Mouse (Mus musculus): ENCODE results near the gene Slc22a1. TPM values are rescaled to one million over a fixed set of nuclear protein-coding genes. Genes with fewer than 3 reads are reported as not detected.

Slc22a1 gene
- total and polyA plus RNA-seq, 3 experiments = 0.64 to 1.1 (median 0.76) TPM

- Histone ChIP-seq H3K79me2 (replicated peaks; ENCODE audit: control insufficient read depth, extremely low read depth, insufficient read depth, poor library complexity, severe bottlenecking) (no peaks in the 10 kb centered on the region), H3K36me3 (replicated peaks in 1 of 2; ENCODE audit: control insufficient read depth in 1 of 2, insufficient read depth in 1 of 2, low read length in 1 of 2) (no peaks in the 10 kb centered on the region), H3K4me1 (ENCODE audit: control insufficient read depth in 1 of 2, insufficient read depth in 2 of 2) (no peaks in the 10 kb centered on the region; a peak in 1 of 4 replicates), H3K27ac (ENCODE audit: insufficient read depth, low read depth) (no peak overlapping the region), H3K4me3 (replicated peaks in 1 of 3; ENCODE audit: low read depth in 2 of 3, low read length in 2 of 3, poor library complexity in 1 of 3) (no peak overlapping the region), H3K4me2 (ENCODE audit: insufficient read depth, low read depth, poor library complexity, severe bottlenecking) (no peak overlapping the region), H3K9me3 (replicated peaks; ENCODE audit: low read length) (peaks cover 6% of the 10 kb centered on the region), H3K27me3 (replicated peaks) (peaks cover 5% of the 10 kb centered on the region), H3K9ac (ENCODE audit: insufficient read depth, low read depth) (no peak overlapping the region)
- dilution Hi-C loops (cut with MboI; ENCODE audit: extremely low pct_ligation_motif_present, extremely low pct_unique_long_range_greater_than_20kb, low sequenced_read_pairs) = no loop called here
- DNase-seq (ENCODE audit: extremely low read depth) = no peak
- in situ Hi-C loops (cut with MboI; ENCODE audit: low pct_ligation_motif_present, low pct_unique_long_range_greater_than_20kb, low sequenced_read_pairs) = no loop called here
- no peak for TF ChIP-seq MYC (IDR thresholded peaks at IDR 0.05; ENCODE audit: low read depth, low read length)
- TF ChIP-seq GABPA (IDR thresholded peaks at IDR 0.05; ENCODE audit: insufficient replicate concordance, low read depth, low read length) = no peak
- TF ChIP-seq MAZ (IDR thresholded peaks at IDR 0.05; ENCODE audit: low read depth, low read length) = no peak
- no peak for TF ChIP-seq RCOR1 (conservative IDR thresholded peaks at IDR 0.05; ENCODE audit: low read depth, low read length)
- TF ChIP-seq KAT2A (IDR thresholded peaks at IDR 0.05; ENCODE audit: insufficient replicate concordance, low read length) = no peak
- no peak for TF ChIP-seq UBTF (IDR thresholded peaks at IDR 0.05; ENCODE audit: low read depth, low read length)
- no peak for TF ChIP-seq POLR2AphosphoS2 (IDR thresholded peaks at IDR 0.05; ENCODE audit: low read depth, low read length)
- TF ChIP-seq ETS1 (conservative IDR thresholded peaks at IDR 0.05; ENCODE audit: low read depth, low read length) = no peak
- TF ChIP-seq ZKSCAN1 (IDR thresholded peaks at IDR 0.05; ENCODE audit: borderline replicate concordance, low read depth, low read length) = no peak
- TF ChIP-seq CHD1 (IDR thresholded peaks at IDR 0.05; ENCODE audit: low read depth, low read length) = no peak
- TF ChIP-seq NELFE (IDR thresholded peaks at IDR 0.05; ENCODE audit: low read depth, low read length) = no peak
- no peak for TF ChIP-seq POLR2A (IDR thresholded peaks at IDR 0.05; ENCODE audit: low read depth, low read length)
These were observed 34.5 kb downstream of the Slc22a1 start for GRCm38 (mm10) chr17:12641087-12641486.

DNA sequence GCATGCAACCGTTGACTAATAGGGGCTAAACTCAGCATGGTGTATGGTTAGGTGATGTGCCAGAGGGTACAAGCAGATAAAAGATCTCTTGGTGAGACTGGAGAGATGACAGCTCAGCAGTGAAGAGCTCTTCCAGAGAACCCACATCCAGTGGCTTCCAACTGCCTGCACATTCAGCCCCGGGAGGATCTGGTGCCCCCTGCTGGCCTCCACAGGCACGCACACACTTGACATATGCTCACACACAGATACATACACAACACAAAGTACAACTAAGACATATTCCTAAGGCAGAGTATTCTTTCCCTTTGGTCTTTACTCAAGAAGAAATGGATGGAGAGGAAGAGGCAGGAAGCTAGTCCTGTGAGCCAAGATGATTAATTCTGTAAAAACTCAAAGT is 36.0 kb downstream of the Slc22a1 start:
- no peak for DNase-seq (ENCODE audit: extremely low read depth)
- H3K9ac ChIP-seq (ENCODE audit: insufficient read depth, low read depth) = no peak overlapping the region
- TF ChIP-seq ETS1 (conservative IDR thresholded peaks at IDR 0.05; ENCODE audit: low read depth, low read length) (no peak), IRF4 (IDR thresholded peaks at IDR 0.05; ENCODE audit: low read depth, low read length) (no peak), CTCF (conservative IDR thresholded peaks at IDR 0.05 in 1 of 2, IDR thresholded peaks at IDR 0.05 in 1 of 2; ENCODE audit: low read depth in 2 of 2, low read length in 2 of 2) (peak in 1 of 2 experiments; percentile 35; a peak in 2 of 4 replicates), MAX (IDR thresholded peaks at IDR 0.05; ENCODE audit: low read length) (no peak), CHD2 (IDR thresholded peaks at IDR 0.05; ENCODE audit: low read length) (no peak)
- peaks cover 6% of the 10 kb centered on the region for H3K9me3 ChIP-seq (replicated peaks; ENCODE audit: low read length)
- H3K4me1 ChIP-seq (ENCODE audit: control insufficient read depth in 1 of 2, insufficient read depth in 2 of 2) = no peaks in the 10 kb centered on the region; a peak in 1 of 4 replicates
- no peaks in the 10 kb centered on the region for H3K36me3 ChIP-seq (replicated peaks in 1 of 2; ENCODE audit: control insufficient read depth in 1 of 2, insufficient read depth in 1 of 2, low read length in 1 of 2)
- in situ Hi-C loops (cut with MboI; ENCODE audit: low pct_ligation_motif_present, low pct_unique_long_range_greater_than_20kb, low sequenced_read_pairs) = no loop called here
- H3K27me3 ChIP-seq (replicated peaks) = peaks cover 10% of the 10 kb centered on the region
- H3K27ac ChIP-seq (ENCODE audit: insufficient read depth, low read depth) = no peak overlapping the region
- H3K4me2 ChIP-seq (ENCODE audit: insufficient read depth, low read depth, poor library complexity, severe bottlenecking) = no peak overlapping the region
- H3K79me2 ChIP-seq (replicated peaks; ENCODE audit: control insufficient read depth, extremely low read depth, insufficient read depth, poor library complexity, severe bottlenecking) = no peaks in the 10 kb centered on the region
- dilution Hi-C loops (cut with MboI; ENCODE audit: extremely low pct_ligation_motif_present, extremely low pct_unique_long_range_greater_than_20kb, low sequenced_read_pairs) = no loop called here
- no peak overlapping the region for H3K4me3 ChIP-seq (replicated peaks in 1 of 3; ENCODE audit: low read depth in 2 of 3, low read length in 2 of 3, poor library complexity in 1 of 3)

All from CH12.LX (cell line).